Mouse (Mus musculus) liver, embryonic 14 days (tissue): ENCODE results near the gene Dgat2. TPM values are rescaled to one million over a fixed set of nuclear protein-coding genes. Genes with fewer than 3 reads are reported as not detected.

Source experiments
- polyA plus RNA-seq: library from polyadenylated mRNA; depleted of rRNA; stranded (reverse); fragments of >200 nt; gene quantifications from 2 replicates; pipeline ENCODE4 v1.2.3, GENCODE M21; 2012; rRNA removed

The Dgat2 gene
- 37.1 and 45.5 TPM in 2 replicates for polyA plus RNA-seq

DNA sequence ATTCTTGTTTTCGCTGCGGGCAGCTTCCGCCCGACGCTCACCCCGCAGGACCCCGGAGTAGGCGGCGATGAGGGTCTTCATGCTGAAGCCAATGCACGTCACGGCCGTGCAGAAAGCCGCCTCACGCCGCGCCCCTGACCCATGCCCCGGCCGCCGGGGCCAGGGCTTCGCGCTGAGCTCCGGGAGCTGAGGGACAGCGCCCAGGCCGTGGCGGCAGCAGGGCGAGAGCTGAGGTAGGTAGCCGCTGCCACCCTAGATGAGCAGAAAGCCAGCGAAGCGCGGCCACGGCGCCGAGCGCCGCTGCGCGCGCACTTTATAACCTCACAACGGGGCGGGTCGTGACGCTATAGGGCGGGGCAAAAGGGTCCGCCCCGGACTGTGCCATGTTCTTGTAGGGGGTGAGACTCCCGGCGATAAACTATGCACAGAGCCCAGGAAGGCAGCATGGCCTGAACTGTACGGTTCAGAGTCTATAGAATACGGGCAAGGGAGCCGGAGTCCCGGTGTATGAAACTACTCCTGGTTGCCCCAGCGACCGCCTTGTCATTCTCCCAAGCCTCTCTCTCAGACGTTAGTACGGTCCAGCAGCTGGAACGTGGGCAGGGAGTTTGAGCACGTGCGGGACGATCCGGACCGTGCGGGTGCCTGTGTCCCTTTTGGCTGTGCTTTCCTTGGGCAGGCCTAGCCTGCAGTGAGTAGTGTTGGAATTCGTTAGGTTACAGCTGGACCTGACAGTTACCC lies at the start of gene Dgat2:
Dgat2 (minus strand) TSS at position 288 of the 741 bp plus-strand sequence.

DNA sequence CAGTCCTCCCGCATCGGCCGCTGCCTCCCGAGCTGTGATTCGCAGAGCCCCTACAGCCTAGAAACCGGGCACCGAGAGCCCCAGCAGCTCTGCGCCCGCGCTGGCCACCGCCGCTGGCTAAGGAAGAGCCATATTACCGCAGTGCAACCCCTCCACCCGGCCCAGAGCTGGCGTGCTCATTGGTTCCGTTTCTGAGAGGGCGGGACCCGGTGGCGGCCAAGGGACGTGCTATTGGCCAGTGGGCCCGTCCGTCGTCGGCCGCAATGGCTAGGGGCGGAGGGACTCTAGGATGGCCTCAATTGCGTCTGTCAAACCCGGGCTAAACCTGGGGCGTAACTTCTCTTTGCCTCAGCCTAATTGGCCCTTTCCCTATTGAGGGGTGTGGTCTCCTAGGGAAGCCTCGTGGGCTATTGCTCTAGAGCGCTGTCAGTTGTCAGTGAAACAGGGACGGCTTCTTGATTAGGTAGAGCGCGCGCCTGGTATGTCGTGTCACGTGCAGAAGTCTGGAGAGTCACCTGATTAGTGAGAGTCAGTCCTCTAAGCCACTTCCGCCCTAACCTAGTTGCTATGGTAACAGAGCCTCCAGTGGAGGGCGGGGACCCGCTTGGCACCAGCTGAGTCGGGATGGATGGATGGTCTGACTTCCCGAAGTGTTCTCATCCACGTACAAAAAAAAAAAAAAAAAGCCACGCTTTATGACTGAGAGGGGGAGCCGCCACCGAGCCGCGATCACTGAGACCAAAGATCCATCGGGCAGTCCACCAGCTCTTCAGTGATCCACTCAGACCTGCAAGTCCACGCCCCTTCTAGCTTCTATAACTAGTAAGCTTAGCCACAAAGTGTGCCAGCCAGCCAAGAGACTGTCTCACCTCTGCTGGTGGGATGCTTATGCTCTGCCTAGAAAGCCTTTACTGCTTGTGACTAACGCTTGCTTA lies 41.3 kb downstream of the Dgat2 start, which contains the start of gene Uvrag:
Uvrag (minus strand) TSS at position 158 of the 935 bp plus-strand sequence.

Other genes starting within 250 kb of the Dgat2 start
- 3.7 and 4.2 TPM in 2 replicates for gene Uvrag, start 41.6 kb downstream of the Dgat2 start, polyA plus RNA-seq
- 11.1 and 14.8 TPM in 2 replicates for gene Mogat2, start 55.9 kb upstream of the Dgat2 start, polyA plus RNA-seq
- 0.03 TPM in 2 replicates for gene Map6, start 84.7 kb upstream of the Dgat2 start, polyA plus RNA-seq
- gene Serpinh1, start 170.5 kb upstream of the Dgat2 start, polyA plus RNA-seq = 32.8 and 42.3 TPM in 2 replicates
- gene Gdpd5, start 198.7 kb upstream of the Dgat2 start, polyA plus RNA-seq = 0.73 and 1.1 TPM in 2 replicates